Mouse (Mus musculus) forebrain, embryonic 13.5 days (tissue): Measurements from ENCODE around the gene Htatip2. TPM values are rescaled to one million over a fixed set of nuclear protein-coding genes. Genes with fewer than 3 reads are reported as not detected.

Experiments used
- ATAC-seq: fragments of 200-750 bp; cut with Nextera tagmentation; 2 replicates; pipeline ENCODE4 v1.8.0; 2017
- H3K27ac ChIP-seq: fragments of 300-500 bp; sonication (generic); 2 replicates; pipeline ENCODE4 v1.5.1; 2015; ENCODE audit warnings: inconsistent platforms, mild to moderate bottlenecking, moderate library complexity
- H3K27me3 ChIP-seq: fragments of 300-500 bp; sonication (generic); 2 replicates; pipeline ENCODE4 v1.6.1; 2015; ENCODE audit warnings: mild to moderate bottlenecking, inconsistent platforms
- H3K36me3 ChIP-seq: fragments of 300-500 bp; sonication (generic); 2 replicates; pipeline ENCODE4 v1.6.1; 2015; ENCODE audit warnings: mild to moderate bottlenecking, inconsistent platforms; ENCODE audit not compliant: poor library complexity, severe bottlenecking
- H3K4me1 ChIP-seq: fragments of 300-500 bp; sonication (generic); 2 replicates; pipeline ENCODE4 v1.6.1; 2015; ENCODE audit warnings: inconsistent platforms
- H3K4me2 ChIP-seq: fragments of 300-500 bp; sonication (generic); 2 replicates; pipeline ENCODE4 v1.6.1; 2015; ENCODE audit warnings: inconsistent platforms, mild to moderate bottlenecking, moderate library complexity
- H3K4me3 ChIP-seq: fragments of 300-500 bp; sonication (generic); 2 replicates; pipeline ENCODE4 v1.5.1; 2015; ENCODE audit warnings: mild to moderate bottlenecking, inconsistent platforms
- H3K9ac ChIP-seq: fragments of 300-500 bp; sonication (generic); 2 replicates; pipeline ENCODE4 v1.6.1; 2015; ENCODE audit warnings: mild to moderate bottlenecking, inconsistent platforms
- H3K9me3 ChIP-seq: fragments of 300-500 bp; sonication (generic); replicated peaks from 2 replicates; pipeline ENCODE4 v1.6.1; 2016; ENCODE audit warnings: inconsistent platforms
- WGBS: fragments of 180-500 bp; shearing (Covaris S2); methylation state at CpG from one replicate; pipeline ENCODE4 v1.1.7; 2015; 5-methylcytosine and 5-hydroxymethylcytosine counted together
- polyA plus RNA-seq: library from polyadenylated mRNA; unstranded; fragments of >200 nt; fragmentation: Nextera tagmentation; extraction: Ambion mirVana; gene quantifications from 2 replicates; pipeline ENCODE4 v1.2.1, GENCODE M21; 2015

Gene Htatip2
- polyA plus RNA-seq, 1 experiment from 2014 or later: 2.3 TPM

DNA sequence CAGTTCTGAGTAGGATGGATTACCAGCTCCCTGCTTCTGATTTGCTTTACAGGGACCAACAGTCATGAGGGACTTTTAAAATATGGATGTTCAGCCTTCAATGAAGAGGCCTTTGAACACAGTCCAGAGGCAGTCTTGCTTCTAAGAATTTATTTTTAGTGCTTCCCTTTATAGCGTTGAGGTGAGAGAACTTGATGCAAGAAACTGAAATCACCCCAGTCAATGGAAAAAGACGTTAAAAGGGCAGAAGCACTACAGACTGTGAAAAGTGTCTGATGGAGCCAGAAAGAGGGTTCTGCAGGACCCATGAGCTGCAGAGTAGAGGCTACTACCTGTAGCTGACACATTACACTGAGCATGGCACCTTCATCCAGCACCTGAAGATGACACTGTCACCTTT lies 63.1 kb downstream of the Htatip2 start:
- Histone ChIP-seq H3K4me3 (no peak overlapping the region), H3K9me3 (no peaks in the 10 kb centered on the region), H3K36me3 (peaks cover 14% of the 10 kb centered on the region), H3K27me3 (no peaks in the 10 kb centered on the region), H3K9ac (no peak overlapping the region), H3K4me1 (peaks cover 16% of the 10 kb centered on the region), H3K27ac (no peak overlapping the region), H3K4me2 (no peak overlapping the region)
- 93% methylated on average over 2 of the region's 2 CpGs for WGBS
- no peak for ATAC-seq

Other genes with a start within 250 kb of the Htatip2 start
- 7.5 and 10.9 TPM in 2 replicates for gene Dbx1, start 122.3 kb upstream of the Htatip2 start, polyA plus RNA-seq
- 47.6 and 53.3 TPM in 2 replicates for gene Prmt3, start 19.2 kb downstream of the Htatip2 start, polyA plus RNA-seq
- 0.08 TPM in 1 of 2 replicates, not detected in the other for gene Slc6a5, start 151.0 kb downstream of the Htatip2 start, polyA plus RNA-seq
- gene Nell1, start 215.7 kb downstream of the Htatip2 start, polyA plus RNA-seq: 2.9 and 4.2 TPM in 2 replicates